22 mouse cellular contexts compared by ENCODE assay signal in the genomic region with DNA sequence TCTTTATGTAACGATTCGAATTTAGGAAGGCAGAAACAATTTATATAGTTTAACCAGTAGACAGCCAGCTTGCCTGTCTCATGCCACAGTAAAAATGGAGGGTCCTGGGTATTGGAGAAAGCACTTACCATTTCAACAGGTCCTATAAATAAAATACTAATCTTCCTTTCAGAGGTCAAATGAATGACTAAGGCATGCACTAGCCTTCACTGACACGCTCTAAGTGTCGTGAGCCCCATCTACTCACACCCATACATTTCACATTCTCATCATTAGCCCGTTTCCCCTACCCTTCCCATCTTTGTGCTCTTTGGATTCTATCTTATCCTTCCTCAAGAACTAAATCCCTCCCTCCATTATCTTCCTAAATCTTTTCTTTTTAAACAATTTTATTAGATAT.
"Had no signal": no experiment of that assay in that cellular context is flagged by ENCODE, and none has a peak within 500 bp of the region (broad histone marks: within the 10 kb centered on the region; RNA-seq: fewer than 3 reads in every experiment).

No protein-coding gene starts in this region.

- DNase-seq: kidney, postnatal 14 days; kidney, postnatal 4 days; left cerebral cortex, postnatal 4 days; liver, postnatal 0 days; lung, embryonic 14.5 days; right cerebral cortex, adult 18-20 months; right cerebral cortex, postnatal 14 days; right cerebral cortex, postnatal 4 days; thymus, adult 2 months; thymus, postnatal 14 days; thymus, postnatal 4 days had no signal

- H3K9me3 ChIP-seq: limb, embryonic 12.5 days; limb, embryonic 15.5 days; midbrain, embryonic 12.5 days; midbrain, embryonic 15.5 days; neural tube, embryonic 12.5 days; neural tube, embryonic 15.5 days had no signal

- H3K4me3 ChIP-seq: limb, embryonic 12.5 days; limb, embryonic 15.5 days; midbrain, embryonic 12.5 days; midbrain, embryonic 15.5 days; neural tube, embryonic 12.5 days; neural tube, embryonic 15.5 days had no signal

- H3K4me2 ChIP-seq: limb, embryonic 12.5 days; limb, embryonic 15.5 days; liver, embryonic 11.5 days; lung, embryonic 14.5 days; midbrain, embryonic 12.5 days; midbrain, embryonic 15.5 days; neural tube, embryonic 12.5 days; neural tube, embryonic 15.5 days had no signal

- H3K27me3 ChIP-seq: limb, embryonic 12.5 days; limb, embryonic 15.5 days; midbrain, embryonic 12.5 days; midbrain, embryonic 15.5 days; neural tube, embryonic 12.5 days; neural tube, embryonic 15.5 days had no signal

- ATAC-seq: liver, postnatal 0 days; lung, postnatal 0 days; midbrain, embryonic 15.5 days had no signal

- H3K27ac ChIP-seq: limb, embryonic 12.5 days; limb, embryonic 15.5 days; liver, embryonic 14.5 days; macrophage; midbrain, embryonic 12.5 days; midbrain, embryonic 15.5 days; neural tube, embryonic 12.5 days; neural tube, embryonic 15.5 days; stomach, postnatal 0 days had no signal

- H3K36me3 ChIP-seq: midbrain, embryonic 12.5 days; midbrain, embryonic 15.5 days; neural tube, embryonic 12.5 days; neural tube, embryonic 15.5 days had no signal

- H3K9ac ChIP-seq: limb, embryonic 12.5 days; limb, embryonic 15.5 days; liver, embryonic 14.5 days; liver, postnatal 0 days; lung, embryonic 14.5 days; midbrain, embryonic 12.5 days; midbrain, embryonic 15.5 days; neural tube, embryonic 12.5 days; neural tube, embryonic 15.5 days had no signal
